ENCODE assay signal across 8 mouse cellular contexts in genomic region chr9:57640384-57640783, GRCm38 (mm10). TPM values are rescaled to one million over a fixed set of nuclear protein-coding genes. Genes with fewer than 3 reads are reported as not detected.
A peak's percentile ranks its signal among the peaks of the same experiment; 100 is the strongest.
DNase-seq lines count a peak whose midpoint lies in the region; ATAC-seq and TF ChIP-seq lines count a peak whose summit lies in the region.

No protein-coding gene starts in this region.

- peak; percentile 94 for DNase-seq in T-cell, adult 2 months (ENCODE audit: low spot score)
- peak; percentile 77 for DNase-seq in liver
- no peak for DNase-seq in midbrain, postnatal 0 days (ENCODE audit: low spot score)
- peak; percentile 93 for DNase-seq in thymus, postnatal 14 days
- DNase-seq in retina, postnatal 1 day, result no peak

- H3K27me3 ChIP-seq in forebrain, embryonic 15.5 days, result no peaks in the 10 kb centered on the region
- H3K27me3 ChIP-seq in hindbrain, embryonic 12.5 days, result no peaks in the 10 kb centered on the region
- H3K27me3 ChIP-seq in midbrain, postnatal 0 days (ENCODE audit: insufficient read depth, low read length), result no peaks in the 10 kb centered on the region

- H3K4me3 ChIP-seq in forebrain, embryonic 15.5 days, result no peak overlapping the region
- H3K4me3 ChIP-seq in hindbrain, embryonic 12.5 days, result peak overlapping the region; percentile 17
- no peak overlapping the region for H3K4me3 ChIP-seq in midbrain, postnatal 0 days (ENCODE audit: low read depth, low read length)

- 27% methylated on average over 15 of the region's 15 CpGs for WGBS in forebrain, embryonic 15.5 days
- WGBS in hindbrain, embryonic 12.5 days, result 36% methylated on average over 15 of the region's 15 CpGs
- 35% methylated on average over 15 of the region's 15 CpGs for WGBS in midbrain, postnatal 0 days

- peak; percentile 83 for ATAC-seq in CD4-positive, CD25-positive, alpha-beta regulatory T cell, adult 4 months
- no peak for ATAC-seq in forebrain, embryonic 15.5 days (replicated peaks)
- no peak for ATAC-seq in hindbrain, embryonic 12.5 days (ENCODE audit: low FRiP score)
- ATAC-seq in midbrain, postnatal 0 days (ENCODE audit: low FRiP score), result no peak

- no peak for TF ChIP-seq CTCF in midbrain, postnatal 0 days (IDR thresholded peaks at IDR 0.05)

- H3K27ac ChIP-seq in forebrain, embryonic 15.5 days (replicated peaks), result peak overlapping the region; percentile 17; the same call in 1 of the 2 replicates
- peak overlapping the region; percentile 12 for H3K27ac ChIP-seq in hindbrain, embryonic 12.5 days
- H3K27ac ChIP-seq in midbrain, postnatal 0 days (ENCODE audit: low read depth, low read length), result peak overlapping the region; percentile 51; the same call in 1 of the 2 replicates

- H3K9ac ChIP-seq in forebrain, embryonic 15.5 days (replicated peaks), result peak overlapping the region; percentile 27
- H3K9ac ChIP-seq in hindbrain, embryonic 12.5 days, result peak overlapping the region; percentile 50; the same call in 1 of the 2 replicates
- peak overlapping the region; percentile 36; the same call in 1 of the 2 replicates for H3K9ac ChIP-seq in midbrain, postnatal 0 days (replicated peaks; ENCODE audit: low read length, poor library complexity, severe bottlenecking)

- H3K4me2 ChIP-seq in forebrain, embryonic 15.5 days (replicated peaks), result peak overlapping the region; percentile 1; the same call in 1 of the 2 replicates
- H3K4me2 ChIP-seq in hindbrain, embryonic 12.5 days (replicated peaks), result peak overlapping the region; percentile 37
- peak overlapping the region; percentile 37 for H3K4me2 ChIP-seq in midbrain, postnatal 0 days (ENCODE audit: low read depth, low read length, poor library complexity, severe bottlenecking)

- H3K4me1 ChIP-seq in forebrain, embryonic 15.5 days, result peaks cover 76% of the 10 kb centered on the region
- H3K4me1 ChIP-seq in hindbrain, embryonic 12.5 days, result peaks cover 77% of the 10 kb centered on the region
- peaks cover 40% of the 10 kb centered on the region for H3K4me1 ChIP-seq in midbrain, postnatal 0 days (ENCODE audit: insufficient read depth, low read length)

- no peaks in the 10 kb centered on the region for H3K9me3 ChIP-seq in forebrain, embryonic 15.5 days
- H3K9me3 ChIP-seq in hindbrain, embryonic 12.5 days (replicated peaks), result no peaks in the 10 kb centered on the region
- no peaks in the 10 kb centered on the region for H3K9me3 ChIP-seq in midbrain, postnatal 0 days (ENCODE audit: low read length)

- no peaks in the 10 kb centered on the region; the same call in 1 of the 2 replicates for H3K36me3 ChIP-seq in forebrain, embryonic 15.5 days
- H3K36me3 ChIP-seq in hindbrain, embryonic 12.5 days, result peaks cover 9% of the 10 kb centered on the region; the same call in 1 of the 2 replicates
- H3K36me3 ChIP-seq in midbrain, postnatal 0 days (ENCODE audit: insufficient read depth, low read length), result peaks cover 11% of the 10 kb centered on the region; the same call in 1 of the 2 replicates

RNA-seq across cellular contexts. Expression of gene Csk, which starts 13.0 kb away (rescaled TPM):
- 100 to 1,000 TPM; 110 to 150 TPM for polyA plus RNA-seq in CD4-positive, CD25-positive, alpha-beta regulatory T cell, adult 4 months (2017; shearing (Covaris generic))
- 37.4 and 41.7 TPM in 2 replicates for polyA plus RNA-seq in forebrain, embryonic 15.5 days (2015; fragmentation: Nextera tagmentation; extraction: Ambion mirVana)
- polyA plus RNA-seq in hindbrain, embryonic 12.5 days (2016; fragmentation: Nextera tagmentation; extraction: Ambion mirVana), result 38.3 and 41.6 TPM in 2 replicates
- total RNA-seq in midbrain, postnatal 0 days (2014; rRNA removed), result 133 and 152 TPM in 2 replicates
- 42.4 and 45.5 TPM in 2 replicates for polyA plus RNA-seq in midbrain, postnatal 0 days (2015; fragmentation: Nextera tagmentation; extraction: Ambion mirVana)

RNA-seq across cellular contexts. Expression of gene Lman1l, which starts 19.8 kb away (rescaled TPM):
- 1 to 10 TPM in 1 of 2 experiments, under 1 TPM in 1; 0.79 to 1.4 TPM for polyA plus RNA-seq in CD4-positive, CD25-positive, alpha-beta regulatory T cell, adult 4 months (2017; shearing (Covaris generic))
- polyA plus RNA-seq in forebrain, embryonic 15.5 days (2015; fragmentation: Nextera tagmentation; extraction: Ambion mirVana), result not detected in 2 replicates
- polyA plus RNA-seq in hindbrain, embryonic 12.5 days (2016; fragmentation: Nextera tagmentation; extraction: Ambion mirVana), result not detected in 2 replicates
- total RNA-seq in midbrain, postnatal 0 days (2014; rRNA removed), result not detected in 2 replicates
- 0.10 TPM in 1 of 2 replicates, not detected in the other for polyA plus RNA-seq in midbrain, postnatal 0 days (2015; fragmentation: Nextera tagmentation; extraction: Ambion mirVana)

RNA-seq across cellular contexts. Expression of gene Cplx3, which starts 34.3 kb away (rescaled TPM):
- polyA plus RNA-seq in CD4-positive, CD25-positive, alpha-beta regulatory T cell, adult 4 months (2017; shearing (Covaris generic)), result not detected
- 0.45 TPM in 1 of 2 replicates, not detected in the other for polyA plus RNA-seq in forebrain, embryonic 15.5 days (2015; fragmentation: Nextera tagmentation; extraction: Ambion mirVana)
- polyA plus RNA-seq in hindbrain, embryonic 12.5 days (2016; fragmentation: Nextera tagmentation; extraction: Ambion mirVana), result 0.08 and 0.27 TPM in 2 replicates
- total RNA-seq in midbrain, postnatal 0 days (2014; rRNA removed), result 0.09 TPM in 1 of 2 replicates, not detected in the other
- polyA plus RNA-seq in midbrain, postnatal 0 days (2015; fragmentation: Nextera tagmentation; extraction: Ambion mirVana), result 1.9 and 2.2 TPM in 2 replicates

RNA-seq across cellular contexts. Expression of gene Cyp1a2, which starts 43.1 kb away (rescaled TPM):
- polyA plus RNA-seq in CD4-positive, CD25-positive, alpha-beta regulatory T cell, adult 4 months (2017; shearing (Covaris generic)), result not detected
- not detected in 2 replicates for polyA plus RNA-seq in forebrain, embryonic 15.5 days (2015; fragmentation: Nextera tagmentation; extraction: Ambion mirVana)
- not detected in 2 replicates for polyA plus RNA-seq in hindbrain, embryonic 12.5 days (2016; fragmentation: Nextera tagmentation; extraction: Ambion mirVana)
- total RNA-seq in midbrain, postnatal 0 days (2014; rRNA removed), result not detected in 2 replicates
- polyA plus RNA-seq in midbrain, postnatal 0 days (2015; fragmentation: Nextera tagmentation; extraction: Ambion mirVana), result not detected in 2 replicates

RNA-seq across cellular contexts. Expression of gene Cyp1a1, which starts 47.3 kb away (rescaled TPM):
- not detected for polyA plus RNA-seq in CD4-positive, CD25-positive, alpha-beta regulatory T cell, adult 4 months (2017; shearing (Covaris generic))
- 0.06 and 0.20 TPM in 2 replicates for polyA plus RNA-seq in forebrain, embryonic 15.5 days (2015; fragmentation: Nextera tagmentation; extraction: Ambion mirVana)
- polyA plus RNA-seq in hindbrain, embryonic 12.5 days (2016; fragmentation: Nextera tagmentation; extraction: Ambion mirVana), result 0.12 TPM in 1 of 2 replicates, not detected in the other
- total RNA-seq in midbrain, postnatal 0 days (2014; rRNA removed), result 0.28 TPM in 1 of 2 replicates, not detected in the other
- polyA plus RNA-seq in midbrain, postnatal 0 days (2015; fragmentation: Nextera tagmentation; extraction: Ambion mirVana), result 0.09 TPM in 2 replicates

Comparison
In these comparisons a context has a peak if more than half of its experiments do, and no peak if none do; other contexts are left out.
1. DNase-seq: peak in T-cell, adult 2 months (single experiment), liver (single experiment) and thymus, postnatal 14 days (single experiment); none in midbrain, postnatal 0 days (single experiment) and retina, postnatal 1 day (single experiment).
2. Peak in every context shown above with its lines, with median percentiles within 50 percentile points of each other: H3K27ac ChIP-seq, H3K4me2 ChIP-seq and H3K9ac ChIP-seq.